Mouse (Mus musculus) liver, embryonic 14.5 days (tissue): ENCODE data around the gene Cilp. TPM values are rescaled to one million over a fixed set of nuclear protein-coding genes. Genes with fewer than 3 reads are reported as not detected.

ENCODE experiments used
- ATAC-seq: fragments of 200-750 bp; cut with Nextera tagmentation; 2 replicates; pipeline ENCODE4 v1.8.0; 2017; ENCODE audit warnings: moderate number of reproducible peaks, mild to moderate bottlenecking, moderate library complexity; ENCODE audit not compliant: insufficient read depth
- DNase-seq, 3 experiments: peaks; one replicate each; pipeline ENCODE4 v3.0.0-alpha.2; 2012 to 2013; ENCODE audit warnings: low read depth in 3 of 3, low spot score in 3 of 3
- H3K27ac ChIP-seq: fragments of 300-500 bp; sonication (generic); 2 replicates; pipeline ENCODE4 v1.5.1; 2014; ENCODE audit warnings: moderate library complexity, mild to moderate bottlenecking, control low read depth, inconsistent platforms
- H3K27me3 ChIP-seq: fragments of 300-500 bp; sonication (generic); 2 replicates; pipeline ENCODE4 v1.6.1; 2014; ENCODE audit warnings: mild to moderate bottlenecking, low read length, moderate library complexity; ENCODE audit not compliant: control insufficient read depth, insufficient read depth
- H3K36me3 ChIP-seq: fragments of 300-500 bp; sonication (generic); replicated peaks from 2 replicates; pipeline ENCODE4 v1.6.1; 2014; ENCODE audit warnings: low read depth; ENCODE audit not compliant: control insufficient read depth, insufficient read depth
- H3K4me1 ChIP-seq, 2 experiments: fragments of 200-500 bp in 1 of 2; fragments of 300-500 bp in 1 of 2; sonication (generic) in 1 of 2; replicated peaks; 2 replicates each; pipeline ENCODE4 v1.6.1; 2012 to 2014; ENCODE audit warnings: antibody characterized with exemption in 1 of 2, inconsistent platforms in 1 of 2, low read length in 1 of 2; ENCODE audit not compliant: control insufficient read depth in 2 of 2, insufficient read depth in 2 of 2
- H3K4me2 ChIP-seq: fragments of 300-500 bp; sonication (generic); 2 replicates; pipeline ENCODE4 v1.6.1; 2014; ENCODE audit warnings: low read depth, mild to moderate bottlenecking, control low read depth, moderate library complexity
- H3K4me3 ChIP-seq, 2 experiments: fragments of 200-500 bp in 1 of 2; fragments of 300-500 bp in 1 of 2; sonication (generic) in 1 of 2; 2 replicates each; pipeline ENCODE4 v1.5.1; 2012 to 2014; ENCODE audit warnings: low read depth in 2 of 2, low read length in 2 of 2, mild to moderate bottlenecking in 2 of 2, control low read depth in 1 of 2, inconsistent platforms in 1 of 2, moderate library complexity in 1 of 2; ENCODE audit not compliant: insufficient read depth in 1 of 2
- H3K9ac ChIP-seq: fragments of 300-500 bp; sonication (generic); replicated peaks from 2 replicates; pipeline ENCODE4 v1.6.1; 2014; ENCODE audit warnings: mild to moderate bottlenecking, control low read depth, moderate library complexity
- H3K9me3 ChIP-seq: fragments of 300-500 bp; sonication (generic); 2 replicates; pipeline ENCODE4 v1.6.1; 2016; ENCODE audit warnings: low read length, mixed read lengths; ENCODE audit not compliant: control insufficient read depth
- CTCF ChIP-seq: IDR thresholded peaks from 2 replicates; pipeline ENCODE4 v1.5.1; 2016; ENCODE audit warnings: antibody characterized with exemption, low read depth, control low read depth
- EP300 ChIP-seq: IDR thresholded peaks from 2 replicates; pipeline ENCODE4 v1.6.1; 2016; ENCODE audit warnings: antibody characterized with exemption, low read depth
- WGBS: fragments of 180-500 bp; shearing (Covaris S2); extraction: QIAGEN DNeasy Blood & Tissue Kit; methylation state at CpG from one replicate; pipeline ENCODE4 v1.1.7; 2014; ENCODE audit not compliant: insufficient replicate concordance; 5-methylcytosine and 5-hydroxymethylcytosine counted together
- polyA plus RNA-seq, 2 experiments: library from polyadenylated mRNA; depleted of rRNA in 1 of 2; stranded (reverse) in 1 of 2; unstranded in 1 of 2; fragments of >200 nt; fragmentation: Nextera tagmentation in 1 of 2; extraction: Ambion mirVana in 1 of 2; gene quantifications; 2 replicates each; pipeline versions ENCODE4 v1.2.1 to v1.2.3; 2012 to 2014

Cilp gene
- polyA plus RNA-seq, 2 experiments: 0.01 TPM; not detected in 1

DNA sequence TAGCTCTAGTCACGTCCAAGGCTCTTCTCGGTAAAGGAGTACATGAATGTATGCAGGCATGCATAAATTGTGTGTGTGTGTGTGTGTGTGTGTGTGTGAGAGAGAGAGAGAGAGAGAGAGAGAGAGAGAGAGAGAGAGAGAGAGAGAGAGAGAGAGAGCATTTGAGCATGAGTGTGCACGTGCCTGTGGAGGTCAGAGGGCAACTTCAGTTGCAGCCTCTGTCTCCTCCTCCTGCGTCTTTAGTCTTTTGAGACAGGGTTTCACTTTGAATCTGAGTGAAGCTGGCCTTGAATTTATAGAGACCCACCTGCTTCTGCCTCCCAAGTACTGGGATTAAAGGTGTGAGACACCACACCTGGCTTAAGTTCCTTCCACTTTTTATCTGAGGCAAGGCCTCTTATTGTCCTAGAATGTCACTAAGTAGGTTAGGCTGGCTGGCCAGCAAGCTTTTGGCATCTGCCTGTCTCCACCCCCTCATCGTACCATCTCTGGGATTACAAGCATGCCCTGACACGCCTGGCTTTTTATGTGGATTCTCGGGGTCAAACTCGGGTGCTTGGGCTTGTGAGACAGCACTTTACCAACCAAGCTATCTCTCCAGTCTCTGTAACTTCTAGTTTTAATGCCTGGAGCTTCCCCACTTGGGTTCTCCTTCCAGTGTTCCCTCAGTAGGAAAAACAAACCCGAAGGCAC is 7.6 kb upstream of the Cilp start:
- no peak overlapping the region for H3K27ac ChIP-seq
- H3K4me3 ChIP-seq: no peak overlapping the region
- no peaks in the 10 kb centered on the region for H3K4me1 ChIP-seq
- no peak for ATAC-seq
- TF ChIP-seq EP300 (no peak), CTCF (no peak)
- no peak for DNase-seq
- no peaks in the 10 kb centered on the region for H3K9me3 ChIP-seq
- WGBS: 54% methylated on average over 9 of the region's 9 CpGs
- no peaks in the 10 kb centered on the region for H3K36me3 ChIP-seq
- H3K4me2 ChIP-seq: no peak overlapping the region
- H3K27me3 ChIP-seq: no peaks in the 10 kb centered on the region
- no peak overlapping the region for H3K9ac ChIP-seq

DNA sequence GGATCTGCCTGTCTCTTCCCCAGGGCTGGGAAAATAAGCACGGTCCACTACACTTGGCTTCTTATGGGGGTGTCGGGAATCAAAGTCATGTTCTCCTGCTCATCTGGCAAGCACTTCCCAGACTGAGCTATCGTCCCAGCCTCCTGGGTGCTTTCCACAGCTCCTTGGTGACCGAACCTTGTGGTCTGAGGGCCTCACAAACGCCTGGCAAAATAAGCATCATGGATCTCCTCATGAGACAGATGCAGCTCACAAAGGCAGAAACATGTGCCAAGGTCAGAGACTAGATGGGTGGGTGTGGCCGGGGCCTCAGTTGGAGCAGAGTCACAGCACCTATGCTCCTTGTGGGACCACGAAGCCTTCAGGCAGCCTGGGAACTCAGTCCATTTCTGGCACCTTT is 5.6 kb upstream of the Cilp start:
- Histone ChIP-seq H3K4me1 (no peaks in the 10 kb centered on the region), H3K9ac (no peak overlapping the region), H3K9me3 (no peaks in the 10 kb centered on the region), H3K27ac (no peak overlapping the region), H3K36me3 (no peaks in the 10 kb centered on the region), H3K27me3 (no peaks in the 10 kb centered on the region), H3K4me3 (no peak overlapping the region), H3K4me2 (no peak overlapping the region)
- no peak for ATAC-seq
- no peak for TF ChIP-seq CTCF
- TF ChIP-seq EP300: no peak
- no peak for DNase-seq
- 69% methylated on average over 7 of the region's 7 CpGs for WGBS

DNA sequence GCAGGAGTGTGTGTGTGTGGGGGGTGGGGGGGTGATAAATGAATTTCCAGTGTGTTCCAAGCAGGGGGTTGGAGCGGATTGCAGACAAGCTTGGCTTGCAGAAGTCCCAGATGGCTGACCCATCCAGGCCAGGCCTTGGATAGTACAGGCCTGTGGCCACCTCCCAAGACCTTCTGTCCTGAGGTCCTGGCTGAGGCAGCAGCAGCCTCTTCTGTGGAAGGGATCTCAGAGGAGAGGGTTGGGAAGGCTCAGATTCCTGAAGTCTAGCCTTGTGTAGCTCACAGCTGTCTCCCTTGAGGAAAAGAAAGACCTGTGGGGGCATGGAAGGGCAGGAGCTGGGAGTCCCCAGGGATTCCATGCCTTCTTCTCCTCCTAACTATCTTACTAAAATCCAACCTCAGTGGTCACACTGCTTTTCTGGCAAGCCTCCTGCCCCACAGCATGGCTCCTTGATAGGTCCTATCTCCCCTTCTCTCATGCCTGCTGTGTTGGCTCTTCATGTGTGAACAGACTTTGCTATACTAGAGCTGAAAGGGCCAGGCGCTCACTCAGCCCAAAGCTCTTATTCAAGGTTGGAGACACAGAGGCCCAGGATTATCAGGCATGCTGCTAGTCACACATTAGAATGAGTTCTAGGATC is 3.3 kb upstream of the Cilp start:
- no peaks in the 10 kb centered on the region for H3K4me1 ChIP-seq
- H3K4me2 ChIP-seq: no peak overlapping the region
- H3K4me3 ChIP-seq: no peak overlapping the region
- no peak overlapping the region for H3K9ac ChIP-seq
- TF ChIP-seq CTCF (no peak), EP300 (no peak)
- no peak for ATAC-seq
- no peak overlapping the region for H3K27ac ChIP-seq
- no peaks in the 10 kb centered on the region for H3K27me3 ChIP-seq
- no peaks in the 10 kb centered on the region for H3K36me3 ChIP-seq
- DNase-seq: no peak
- H3K9me3 ChIP-seq: no peaks in the 10 kb centered on the region
- WGBS: 50% methylated on average over 2 of the region's 2 CpGs

DNA sequence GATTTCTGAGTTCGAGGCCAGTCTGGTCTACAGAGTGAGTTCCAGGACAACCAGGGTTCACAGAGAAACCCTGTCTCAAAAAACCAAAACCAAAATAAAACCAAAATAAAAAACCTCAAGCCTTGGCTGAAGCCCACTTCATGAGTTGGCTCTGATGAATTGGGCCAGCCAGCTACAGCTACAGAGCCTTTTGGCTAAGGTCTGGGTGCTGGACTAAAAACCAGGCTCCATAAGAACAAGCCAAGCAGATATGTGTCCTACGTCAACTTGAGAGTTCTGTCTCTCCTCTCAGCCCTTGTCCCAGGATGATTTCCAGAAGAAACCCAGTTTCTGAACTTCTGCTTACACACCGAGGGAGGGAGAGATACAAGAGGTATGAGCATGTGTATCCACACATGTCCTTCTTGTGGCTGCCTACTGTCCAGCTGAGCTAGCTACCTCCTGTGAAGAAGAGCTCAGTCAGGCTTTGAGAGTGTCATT is 2.3 kb upstream of the Cilp start:
- Histone ChIP-seq H3K4me1 (no peaks in the 10 kb centered on the region), H3K27me3 (no peaks in the 10 kb centered on the region), H3K9ac (no peak overlapping the region), H3K36me3 (no peaks in the 10 kb centered on the region), H3K27ac (no peak overlapping the region), H3K4me2 (no peak overlapping the region), H3K9me3 (no peaks in the 10 kb centered on the region), H3K4me3 (no peak overlapping the region)
- DNase-seq (no peak), ATAC-seq (no peak)
- 69% methylated on average over 3 of the region's 3 CpGs for WGBS
- TF ChIP-seq EP300 (no peak), CTCF (no peak)

DNA sequence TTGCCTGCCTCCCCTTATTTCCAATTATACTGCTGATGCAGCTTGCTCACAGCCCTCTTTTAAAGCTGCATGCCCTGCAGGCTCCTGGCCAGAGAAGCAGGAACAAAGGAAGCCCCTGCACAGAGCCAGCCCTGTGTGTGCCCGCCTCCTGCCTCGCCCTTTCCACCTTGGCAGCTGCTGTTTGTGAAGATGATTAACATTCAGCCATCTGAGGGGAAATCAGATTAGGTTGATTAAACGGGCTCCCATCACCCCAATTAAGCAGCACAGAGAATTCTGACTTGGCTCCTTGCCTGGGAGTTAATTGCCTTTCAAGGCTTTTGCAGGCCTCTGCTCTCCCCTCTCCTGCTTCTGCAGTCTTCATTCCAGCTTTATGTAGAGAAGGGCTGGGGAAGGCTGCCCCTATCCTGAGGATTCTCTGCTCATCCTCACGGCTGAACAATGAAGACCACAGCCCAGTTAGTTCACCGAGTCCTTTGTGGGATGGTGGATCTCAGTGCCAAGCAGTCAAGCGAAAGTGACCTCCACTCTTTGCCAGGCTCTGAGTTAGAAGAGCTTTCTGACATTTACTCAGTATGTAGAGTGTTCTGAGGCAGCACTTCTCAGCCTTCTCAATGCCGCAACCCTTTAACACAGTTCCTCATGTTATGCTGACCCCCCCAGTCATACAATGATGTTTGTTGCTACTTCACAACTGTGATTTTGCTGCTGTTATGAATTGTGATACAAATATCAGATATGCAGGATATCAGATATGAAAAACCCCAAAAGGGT is 2.9 kb downstream of the Cilp start:
- Histone ChIP-seq H3K36me3 (no peaks in the 10 kb centered on the region), H3K4me2 (no peak overlapping the region), H3K9me3 (no peaks in the 10 kb centered on the region), H3K27me3 (no peaks in the 10 kb centered on the region), H3K9ac (no peak overlapping the region), H3K4me1 (no peaks in the 10 kb centered on the region), H3K27ac (no peak overlapping the region), H3K4me3 (no peak overlapping the region)
- TF ChIP-seq CTCF: no peak
- no peak for TF ChIP-seq EP300
- DNase-seq: no peak
- 41% methylated on average over 7 of the region's 7 CpGs for WGBS
- ATAC-seq: no peak
